Mouse (Mus musculus): Measurements from ENCODE around the gene Eed. TPM values are rescaled to one million over a fixed set of nuclear protein-coding genes. Genes with fewer than 3 reads are reported as not detected.
A peak's percentile ranks its signal among the peaks of the same experiment; 100 is the strongest.

The Eed gene
- 29.0 and 39.6 TPM in 2 replicates for polyA plus RNA-seq (2012; ENCODE audit: insufficient read depth, insufficient read length, missing spikeins)

DNA sequence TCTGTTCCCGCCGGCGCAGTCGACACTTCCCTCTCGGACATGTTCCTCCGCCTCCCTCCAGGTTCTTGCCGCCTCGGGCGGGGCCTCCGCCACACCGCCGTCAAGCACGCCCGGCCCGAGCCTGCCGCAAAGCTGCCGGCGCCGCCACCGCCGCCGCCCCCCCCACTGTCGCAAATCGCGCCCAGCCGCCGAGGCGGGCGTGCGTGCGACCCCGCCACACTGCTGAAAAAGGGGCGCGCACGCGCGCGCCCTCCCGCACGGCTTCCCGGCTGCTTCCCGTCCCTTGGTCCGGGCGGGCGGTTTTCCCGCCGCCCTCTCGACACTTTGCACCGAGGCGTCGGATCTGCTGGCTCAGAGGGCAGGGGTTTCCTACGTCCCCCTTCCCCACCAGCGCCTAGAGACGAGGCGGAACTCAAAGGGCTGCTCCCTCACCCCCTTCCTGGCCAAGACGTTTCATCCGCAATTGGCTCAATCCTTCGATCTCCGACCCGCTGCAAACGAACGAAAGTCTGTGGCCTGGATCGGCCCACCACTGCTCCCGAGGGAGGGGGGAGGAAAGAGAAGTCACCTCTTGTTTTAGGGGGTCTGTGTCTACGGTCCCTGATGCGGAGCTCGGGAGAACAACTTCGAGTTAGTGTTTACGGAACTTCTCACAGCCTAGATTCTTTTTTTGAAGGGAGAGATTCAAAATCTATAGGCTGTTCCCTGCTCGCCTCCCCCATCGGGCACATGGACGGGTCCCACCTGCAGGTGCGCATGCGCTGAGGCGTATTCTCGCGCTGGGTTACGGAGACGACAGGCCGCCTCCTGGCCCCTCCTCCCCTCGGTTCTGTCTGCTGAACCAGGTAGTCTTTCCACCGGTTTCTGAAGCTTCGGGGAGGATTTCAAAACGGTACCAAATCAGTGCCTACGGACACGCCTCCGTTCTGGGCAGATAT, at the start of gene Eed:
Eed (minus strand) TSS at position 499 of the 938 bp plus-strand sequence.
- H3K4me1 ChIP-seq (ENCODE audit: control insufficient read depth, insufficient read depth, insufficient read length, low read length): peaks cover 8% of the 10 kb centered on the region
- H3K4me3 ChIP-seq (ENCODE audit: insufficient read depth, low read depth, low read length): peak within 1 kb of the TSS; percentile 93
- peak within 1 kb of the TSS; percentile 98 for H3K27ac ChIP-seq (replicated peaks; ENCODE audit: low read depth, low read length)

DNA sequence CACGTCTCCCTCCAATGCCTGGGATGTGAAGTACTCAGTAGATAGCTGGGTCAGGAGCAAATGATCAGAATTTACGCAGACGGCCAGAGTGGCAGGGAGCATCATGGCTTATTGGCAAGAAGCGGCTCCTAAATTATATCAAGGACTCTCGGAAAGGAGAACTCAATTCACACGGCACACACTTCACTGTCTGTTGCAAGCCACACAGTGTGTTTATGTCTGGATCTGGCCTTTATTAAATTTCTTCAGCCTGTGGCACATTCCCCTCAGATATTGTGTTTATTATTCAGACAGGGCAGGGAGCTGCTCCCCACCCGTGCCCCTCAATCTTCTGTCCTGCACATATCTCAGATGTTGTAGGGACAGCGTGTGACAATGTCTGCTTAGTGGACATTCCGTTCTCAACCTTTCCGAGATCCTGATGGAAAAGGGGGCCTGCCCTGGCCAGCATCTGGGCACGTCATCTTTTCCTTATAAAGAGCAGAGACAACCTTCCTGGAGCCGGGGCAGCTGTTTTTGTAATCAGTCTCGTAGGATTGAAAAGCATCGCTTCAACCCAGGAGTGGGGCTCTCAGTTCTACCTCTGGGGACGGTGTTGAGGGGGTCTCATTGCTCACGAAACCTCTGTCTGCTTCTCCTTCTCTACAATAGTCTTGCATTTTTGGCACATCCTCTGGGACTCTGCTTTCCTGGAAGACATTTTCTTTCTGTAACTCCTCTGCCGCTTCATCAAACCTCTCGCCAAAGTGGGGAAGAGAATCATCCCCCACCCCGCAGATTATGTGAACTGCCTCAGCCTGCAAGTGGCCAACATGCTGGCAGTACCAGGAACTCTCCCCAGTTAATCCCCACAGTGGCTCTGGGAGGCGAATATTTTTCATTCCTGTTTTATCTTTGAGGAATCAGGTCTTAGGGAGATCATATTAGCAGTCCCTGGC, 49.0 kb upstream of the Eed start:
- Histone ChIP-seq H3K4me3 (ENCODE audit: insufficient read depth, low read depth, low read length) (peak overlapping the region; percentile 37), H3K4me1 (ENCODE audit: control insufficient read depth, insufficient read depth, insufficient read length, low read length) (peaks cover 29% of the 10 kb centered on the region), H3K27ac (replicated peaks; ENCODE audit: low read depth, low read length) (peak overlapping the region; percentile 100)

DNA sequence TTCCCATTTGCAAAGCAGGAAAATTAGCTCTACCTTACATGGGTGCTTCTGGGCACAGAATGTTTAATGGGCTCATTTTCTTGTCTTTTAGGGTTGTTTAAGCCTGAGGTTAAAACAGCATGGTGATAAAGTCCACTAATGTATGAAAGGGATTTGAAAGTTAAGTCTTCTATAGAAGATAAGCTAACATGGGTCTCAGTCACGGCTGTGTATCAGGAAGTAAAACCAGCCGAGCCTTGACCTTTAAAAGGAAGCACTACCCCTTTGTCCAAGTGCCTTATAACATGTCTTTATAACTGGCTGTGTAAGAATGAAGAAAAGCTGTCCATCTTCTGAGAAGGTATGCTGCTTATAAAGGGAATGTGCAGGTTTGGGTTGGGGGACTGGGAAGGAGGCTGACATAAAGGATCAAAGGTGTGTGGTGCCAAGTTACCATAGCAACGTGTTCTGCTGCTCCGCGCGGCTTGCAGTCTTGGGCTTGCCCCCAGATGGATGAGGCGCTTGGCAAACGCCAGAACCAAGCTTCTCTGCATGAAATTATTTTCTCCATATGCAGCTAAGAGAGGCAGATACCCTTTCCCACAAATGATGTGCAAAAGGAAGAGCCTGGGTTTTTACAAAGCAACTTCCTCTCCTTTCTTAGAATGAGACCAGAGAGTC, 48.2 kb upstream of the Eed start:
- peaks cover 30% of the 10 kb centered on the region for H3K4me1 ChIP-seq (ENCODE audit: control insufficient read depth, insufficient read depth, insufficient read length, low read length)
- H3K27ac ChIP-seq (replicated peaks; ENCODE audit: low read depth, low read length): peak overlapping the region; percentile 100
- H3K4me3 ChIP-seq (ENCODE audit: insufficient read depth, low read depth, low read length): peak overlapping the region; percentile 35

DNA sequence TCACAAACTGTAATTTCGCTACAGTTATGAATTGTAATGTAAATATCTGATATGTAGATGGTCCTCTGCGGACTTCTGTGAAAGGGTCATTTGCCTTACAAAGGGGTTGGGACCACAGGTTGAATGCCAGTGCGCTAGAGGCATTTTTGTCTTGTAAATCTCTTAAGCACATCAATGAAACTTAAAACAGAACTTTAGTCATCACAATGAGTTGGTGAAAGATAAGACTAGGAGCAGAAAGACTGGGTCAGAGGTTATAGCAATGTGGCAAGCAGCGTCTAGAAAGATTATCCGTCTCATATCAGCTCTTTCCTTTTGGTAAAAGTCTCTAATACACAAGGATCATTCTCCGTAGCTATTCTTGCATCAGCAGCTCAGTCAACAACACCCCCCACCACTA, 44.2 kb upstream of the Eed start:
- Histone ChIP-seq H3K4me1 (ENCODE audit: control insufficient read depth, insufficient read depth, insufficient read length, low read length) (peaks cover 32% of the 10 kb centered on the region), H3K4me3 (ENCODE audit: insufficient read depth, low read depth, low read length) (no peak overlapping the region), H3K27ac (replicated peaks; ENCODE audit: low read depth, low read length) (peak overlapping the region; percentile 99)

DNA sequence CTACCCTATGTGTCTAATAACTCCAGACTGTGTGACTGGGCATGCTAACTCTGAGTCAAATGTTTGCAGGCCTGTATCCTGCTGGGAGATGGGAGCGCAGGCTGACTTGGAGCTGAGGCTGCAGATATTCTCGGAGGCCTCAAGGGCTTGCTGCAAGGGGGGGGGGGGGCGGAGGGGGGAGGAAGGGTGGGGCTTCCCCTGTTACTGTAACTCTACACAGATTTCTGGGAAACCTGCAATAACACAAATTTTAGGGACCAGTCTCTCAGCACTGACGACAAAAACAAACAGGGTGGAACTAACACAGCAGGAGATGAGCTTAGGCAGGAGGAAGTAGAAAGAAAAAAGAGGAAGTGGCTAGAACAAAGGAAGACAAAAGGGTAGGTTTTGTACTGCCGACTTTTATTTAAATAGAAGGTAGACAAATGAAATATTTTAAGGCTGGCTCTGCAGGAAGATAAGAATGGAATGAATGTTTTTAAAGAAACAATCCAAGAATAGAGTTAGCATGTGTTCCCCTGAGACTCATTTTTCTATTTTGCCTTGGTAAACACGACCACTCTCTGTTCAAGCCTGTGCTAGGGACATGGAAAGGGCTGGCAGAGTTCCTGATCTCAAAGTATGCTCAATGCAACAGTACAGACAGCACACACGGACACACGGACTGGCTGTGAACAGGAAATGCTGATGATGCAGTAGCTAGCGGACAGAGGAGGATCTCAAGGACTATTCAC, 42.4 kb upstream of the Eed start:
- H3K4me3 ChIP-seq (ENCODE audit: insufficient read depth, low read depth, low read length): no peak overlapping the region
- H3K27ac ChIP-seq (replicated peaks; ENCODE audit: low read depth, low read length): peak overlapping the region; percentile 99
- H3K4me1 ChIP-seq (ENCODE audit: control insufficient read depth, insufficient read depth, insufficient read length, low read length): peaks cover 27% of the 10 kb centered on the region

DNA sequence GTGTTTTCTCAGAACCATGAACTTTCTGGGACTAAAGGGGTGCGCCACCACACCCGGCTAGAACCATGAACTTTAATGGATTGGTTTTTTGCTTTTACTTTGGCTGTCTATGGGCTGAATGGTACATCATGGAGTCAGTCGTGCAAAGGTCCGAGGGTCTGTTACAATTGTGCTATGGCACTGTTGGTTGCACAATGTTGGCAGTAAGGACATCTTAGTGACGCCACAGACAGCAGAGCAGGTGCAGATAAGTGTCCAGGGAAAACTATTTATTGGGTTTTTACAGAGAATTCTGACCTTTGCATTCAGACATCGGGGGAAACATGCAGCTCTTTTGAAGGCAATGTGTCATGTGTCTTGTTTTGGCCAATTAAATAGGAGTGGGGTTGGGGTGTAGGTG, 39.5 kb upstream of the Eed start:
- H3K4me1 ChIP-seq (ENCODE audit: control insufficient read depth, insufficient read depth, insufficient read length, low read length): peaks cover 21% of the 10 kb centered on the region
- H3K27ac ChIP-seq (replicated peaks; ENCODE audit: low read depth, low read length): peak overlapping the region; percentile 83
- H3K4me3 ChIP-seq (ENCODE audit: insufficient read depth, low read depth, low read length): no peak overlapping the region

DNA sequence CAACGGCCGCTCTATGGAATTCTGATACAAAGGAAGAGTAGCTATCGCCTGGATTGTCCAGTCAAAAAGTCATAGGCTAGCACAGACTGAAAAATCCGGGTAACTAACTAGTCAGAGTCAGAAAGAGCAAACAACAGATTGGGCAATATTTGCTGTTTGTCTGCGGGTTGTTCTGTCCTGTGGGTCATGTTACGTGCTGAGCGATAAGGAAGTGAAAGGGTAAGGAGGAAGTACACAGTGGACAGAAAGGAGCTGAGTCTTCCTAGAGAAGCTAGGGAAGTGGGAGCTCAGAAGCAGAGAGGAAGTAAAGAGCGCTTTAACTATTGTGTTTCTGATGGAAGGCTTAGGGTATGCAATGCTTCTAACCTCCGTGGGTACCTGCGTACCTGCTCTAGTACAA, 38.8 kb upstream of the Eed start:
- peak overlapping the region; percentile 83 for H3K27ac ChIP-seq (replicated peaks; ENCODE audit: low read depth, low read length)
- no peak overlapping the region for H3K4me3 ChIP-seq (ENCODE audit: insufficient read depth, low read depth, low read length)
- peaks cover 18% of the 10 kb centered on the region for H3K4me1 ChIP-seq (ENCODE audit: control insufficient read depth, insufficient read depth, insufficient read length, low read length)

DNA sequence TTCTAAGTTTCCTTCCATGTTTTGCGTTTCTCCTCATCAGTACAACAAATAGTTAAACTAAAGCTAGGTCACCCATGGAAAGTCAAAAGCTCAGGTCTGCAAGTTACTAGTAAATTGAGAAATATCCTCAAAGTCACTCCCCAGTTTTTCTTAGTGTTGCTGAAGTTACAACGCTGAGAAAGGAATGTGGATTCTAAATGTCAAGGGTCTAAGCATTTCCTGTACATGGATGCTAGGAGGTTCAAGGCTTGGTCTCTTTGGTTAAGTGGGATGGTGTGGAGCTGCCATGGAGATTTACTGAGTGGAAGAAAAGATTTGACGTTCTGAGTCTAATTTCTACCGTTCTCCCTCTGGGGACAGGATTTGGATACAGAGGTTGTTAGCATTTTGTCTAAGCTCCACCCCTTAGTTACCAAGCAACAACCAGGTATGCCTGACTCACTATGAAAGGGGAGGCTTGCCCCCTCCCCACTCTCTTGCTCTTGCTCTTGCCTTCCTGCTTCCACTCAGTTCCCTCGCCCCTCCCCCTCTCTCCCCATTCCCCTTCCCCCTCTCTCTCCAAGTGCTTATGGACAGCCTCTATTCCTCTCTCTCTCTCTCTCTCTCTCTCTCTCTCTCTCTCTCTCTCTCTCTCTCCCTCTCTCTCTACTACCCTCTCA, 36.3 kb upstream of the Eed start:
- Histone ChIP-seq H3K4me1 (ENCODE audit: control insufficient read depth, insufficient read depth, insufficient read length, low read length) (peaks cover 8% of the 10 kb centered on the region; the same call in 1 of the 2 replicates), H3K4me3 (ENCODE audit: insufficient read depth, low read depth, low read length) (no peak overlapping the region), H3K27ac (replicated peaks; ENCODE audit: low read depth, low read length) (peak overlapping the region; percentile 71)

DNA sequence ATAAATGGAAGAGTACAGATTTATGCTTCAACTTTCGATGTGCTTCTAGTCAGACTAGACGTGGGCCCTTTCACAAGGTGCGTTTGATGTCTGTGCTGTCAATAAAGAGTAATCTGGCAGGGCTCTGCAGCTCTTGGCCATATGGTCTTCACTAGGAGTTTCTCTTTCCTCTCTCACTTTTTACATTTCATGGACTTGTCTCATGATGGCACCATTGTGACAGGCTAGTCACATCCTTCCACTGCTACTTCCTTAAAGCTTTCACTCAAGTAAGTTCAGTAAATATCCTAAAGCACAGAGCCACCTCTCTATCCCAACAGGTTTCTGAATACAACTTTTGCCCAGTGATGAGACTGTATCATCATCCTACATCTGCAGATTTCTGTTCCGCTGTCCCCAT, 35.7 kb upstream of the Eed start:
- Histone ChIP-seq H3K4me1 (ENCODE audit: control insufficient read depth, insufficient read depth, insufficient read length, low read length) (peaks cover 6% of the 10 kb centered on the region; the same call in 1 of the 2 replicates), H3K4me3 (ENCODE audit: insufficient read depth, low read depth, low read length) (no peak overlapping the region), H3K27ac (replicated peaks; ENCODE audit: low read depth, low read length) (peak overlapping the region; percentile 71)

DNA sequence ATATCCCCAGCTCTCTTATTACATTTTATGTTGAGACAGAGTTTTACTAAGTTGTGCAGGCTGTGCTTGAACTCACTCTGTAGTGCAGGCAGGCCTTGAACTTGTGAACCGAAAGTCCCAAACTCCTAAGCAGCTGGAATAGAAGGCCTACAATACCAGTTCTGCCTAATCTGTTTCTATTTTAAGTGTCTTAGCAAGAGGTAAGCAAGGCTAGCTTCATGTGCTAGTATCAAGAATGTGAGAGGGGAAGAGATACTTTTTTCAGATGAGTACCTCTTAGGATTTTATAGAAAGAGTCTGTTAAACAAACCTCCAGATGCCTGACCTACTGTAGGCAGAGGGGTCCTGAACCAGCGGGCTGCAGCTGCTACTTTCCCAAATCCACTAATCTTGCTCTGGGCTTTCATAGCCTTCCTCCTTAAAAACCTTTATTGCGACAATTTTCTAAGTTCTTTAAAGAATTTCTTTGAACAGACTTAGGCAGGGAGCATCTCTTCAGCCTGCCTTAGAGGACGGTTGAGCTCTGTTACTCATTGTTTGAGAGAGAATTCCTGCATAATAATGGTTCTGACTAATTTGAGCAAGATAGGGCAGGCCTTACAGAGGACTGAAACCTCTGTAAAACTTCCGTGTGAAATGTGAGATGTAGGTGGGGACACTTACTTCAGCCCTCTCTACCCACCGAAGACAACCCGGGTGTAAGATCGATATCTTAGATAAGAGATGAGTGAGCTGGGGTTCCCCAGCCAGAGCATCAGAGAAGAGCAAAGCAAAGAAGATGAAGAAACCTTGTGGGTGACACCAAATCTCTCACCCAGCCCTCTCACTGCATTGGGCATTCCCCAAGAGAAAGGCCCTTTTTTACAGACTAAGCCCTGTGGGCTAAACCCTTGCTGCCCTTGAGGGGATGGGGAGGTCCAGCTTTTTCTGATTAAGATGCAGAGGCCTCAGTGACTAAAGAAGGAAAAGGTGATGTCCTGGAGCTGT, 26.2 kb upstream of the Eed start:
- no peak overlapping the region for H3K4me3 ChIP-seq (ENCODE audit: insufficient read depth, low read depth, low read length)
- no peaks in the 10 kb centered on the region for H3K4me1 ChIP-seq (ENCODE audit: control insufficient read depth, insufficient read depth, insufficient read length, low read length)
- no peak overlapping the region for H3K27ac ChIP-seq (replicated peaks; ENCODE audit: low read depth, low read length)

DNA sequence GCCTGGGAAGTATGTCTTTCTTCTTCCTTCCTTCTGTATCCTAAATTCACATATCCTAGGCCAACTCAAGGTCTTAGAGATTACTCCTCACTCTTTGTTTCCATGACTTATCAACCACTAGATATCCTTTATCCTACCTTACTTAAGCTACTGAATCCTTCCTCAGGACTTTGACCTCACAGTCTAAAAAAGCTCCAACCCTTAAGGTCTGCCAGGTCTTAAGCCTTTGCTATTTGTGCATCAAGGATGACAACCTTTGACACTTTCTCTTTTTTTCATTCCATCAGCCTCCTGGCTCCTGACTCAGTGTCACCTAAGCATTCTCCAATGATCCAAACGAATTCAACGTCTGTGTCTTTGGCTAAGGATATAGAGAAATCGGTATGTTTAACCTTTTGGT, 24.0 kb upstream of the Eed start:
- Histone ChIP-seq H3K4me3 (ENCODE audit: insufficient read depth, low read depth, low read length) (no peak overlapping the region), H3K4me1 (ENCODE audit: control insufficient read depth, insufficient read depth, insufficient read length, low read length) (no peaks in the 10 kb centered on the region), H3K27ac (replicated peaks; ENCODE audit: low read depth, low read length) (no peak overlapping the region)

DNA sequence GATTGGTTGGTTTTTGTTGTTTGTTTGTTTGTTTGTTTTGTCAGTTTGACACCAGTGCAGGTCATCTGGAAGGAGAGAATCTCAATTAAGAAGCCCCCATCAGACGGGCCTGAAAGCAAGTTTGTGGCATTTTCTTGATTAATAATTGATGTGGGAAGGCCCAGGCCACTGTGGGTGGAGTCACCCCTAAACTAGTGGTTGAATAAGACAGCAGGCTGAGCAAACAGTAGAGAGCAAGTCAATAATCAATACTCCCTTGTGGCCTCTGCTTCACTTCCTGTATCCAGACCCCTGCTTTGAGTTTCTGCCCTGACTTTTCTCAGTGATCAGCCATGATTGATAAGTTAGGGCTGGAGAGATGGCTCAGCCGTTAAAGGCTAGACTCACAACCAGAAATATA, 21.6 kb upstream of the Eed start:
- Histone ChIP-seq H3K4me3 (ENCODE audit: insufficient read depth, low read depth, low read length) (no peak overlapping the region), H3K27ac (replicated peaks; ENCODE audit: low read depth, low read length) (no peak overlapping the region), H3K4me1 (ENCODE audit: control insufficient read depth, insufficient read depth, insufficient read length, low read length) (no peaks in the 10 kb centered on the region)

DNA sequence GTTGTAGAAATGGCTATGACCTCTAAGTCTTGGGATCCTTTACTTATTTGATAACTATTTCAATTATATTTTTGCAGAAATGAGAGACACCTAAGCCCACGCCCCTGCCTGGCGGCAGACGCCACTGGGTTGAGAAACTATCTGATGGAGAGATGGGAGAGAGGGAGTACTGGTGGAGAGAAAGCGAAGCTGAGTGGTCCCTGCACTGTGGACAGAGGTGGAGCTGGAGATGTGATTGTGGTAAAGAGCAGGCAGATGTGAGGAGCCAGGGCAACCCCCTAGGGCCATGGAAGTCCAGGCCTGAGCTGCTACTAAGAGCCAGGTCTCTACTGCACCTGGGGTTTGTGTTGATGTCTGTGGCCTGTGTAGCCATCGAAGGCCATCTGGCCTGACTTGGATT, 18.7 kb upstream of the Eed start:
- no peak overlapping the region for H3K27ac ChIP-seq (replicated peaks; ENCODE audit: low read depth, low read length)
- H3K4me1 ChIP-seq (ENCODE audit: control insufficient read depth, insufficient read depth, insufficient read length, low read length): no peaks in the 10 kb centered on the region
- H3K4me3 ChIP-seq (ENCODE audit: insufficient read depth, low read depth, low read length): no peak overlapping the region
